Mouse (Mus musculus) ES-Bruce4 (cell line): ENCODE measurements around the gene Nars2. TPM values are rescaled to one million over a fixed set of nuclear protein-coding genes. Genes with fewer than 3 reads are reported as not detected.
A peak's percentile ranks its signal among the peaks of the same experiment; 100 is the strongest.

Experiments
- H3K27ac ChIP-seq: 2 replicates; pipeline ENCODE4 v1.5.1; 2012; ENCODE audit warnings: low read length, inconsistent platforms; ENCODE audit not compliant: insufficient read depth
- H3K27me3 ChIP-seq: 2 replicates; pipeline ENCODE4 v1.6.1; 2012; ENCODE audit warnings: mild to moderate bottlenecking, low read length, inconsistent platforms; ENCODE audit not compliant: control insufficient read depth, poor library complexity, insufficient read depth, severe bottlenecking
- H3K36me3 ChIP-seq: 2 replicates; pipeline ENCODE4 v1.6.1; 2012; ENCODE audit warnings: inconsistent platforms, mild to moderate bottlenecking, low read length, moderate library complexity; ENCODE audit not compliant: control insufficient read depth, poor library complexity, insufficient read depth, severe bottlenecking
- H3K4me1 ChIP-seq: one replicate; pipeline ENCODE4 v1.8.1; 2011; ENCODE audit warnings: low read length; ENCODE audit not compliant: control insufficient read depth, insufficient read depth
- H3K4me3 ChIP-seq: 2 replicates; pipeline ENCODE4 v1.5.1; 2011; ENCODE audit warnings: low read depth, mild to moderate bottlenecking, low read length
- H3K9ac ChIP-seq: 2 replicates; pipeline ENCODE4 v1.6.1; 2012; ENCODE audit warnings: low read depth, mild to moderate bottlenecking, inconsistent platforms; ENCODE audit not compliant: poor library complexity, severe bottlenecking
- H3K9me3 ChIP-seq: replicated peaks from 2 replicates; pipeline ENCODE4 v1.6.1; 2012; ENCODE audit warnings: mild to moderate bottlenecking, low read length, inconsistent platforms; ENCODE audit not compliant: control insufficient read depth, poor library complexity, insufficient read depth, severe bottlenecking
- CTCF ChIP-seq: IDR thresholded peaks from one replicate; pipeline ENCODE4 v1.8.1; 2011; ENCODE audit warnings: low read depth, low read length
- EP300 ChIP-seq: IDR thresholded peaks from 2 replicates; pipeline ENCODE4 v1.6.1; 2011; ENCODE audit warnings: low read depth, low read length; ENCODE audit not compliant: insufficient read depth
- POLR2A ChIP-seq: IDR thresholded peaks from one replicate; pipeline ENCODE4 v1.8.1; 2011; ENCODE audit warnings: low read length; ENCODE audit not compliant: insufficient read depth
- polyA plus RNA-seq: library from polyadenylated mRNA; stranded (reverse); fragments of >200 nt; gene quantifications from 2 replicates; pipeline ENCODE4 v1.2.4, GENCODE M21; 2011; ENCODE audit warnings: low read depth; ENCODE audit not compliant: missing spikeins, insufficient read depth, insufficient read length

The Nars2 gene
- polyA plus RNA-seq, 1 experiment, result 22.5 TPM

GRCm38 (mm10) chr7:96977209-96977608 is 25.9 kb downstream of the Nars2 start:
- TF ChIP-seq EP300 (no peak), CTCF (no peak), POLR2A (no peak)
- no peak overlapping the region for H3K4me3 ChIP-seq
- H3K9me3 ChIP-seq, result no peaks in the 10 kb centered on the region
- H3K9ac ChIP-seq, result no peak overlapping the region
- no peaks in the 10 kb centered on the region for H3K36me3 ChIP-seq
- no peak overlapping the region for H3K27ac ChIP-seq
- no peaks in the 10 kb centered on the region for H3K4me1 ChIP-seq
- no peaks in the 10 kb centered on the region for H3K27me3 ChIP-seq

- Histone ChIP-seq H3K4me1 (no peaks in the 10 kb centered on the region), H3K27me3 (no peaks in the 10 kb centered on the region), H3K9me3 (no peaks in the 10 kb centered on the region), H3K4me3 (no peak overlapping the region), H3K9ac (no peak overlapping the region), H3K27ac (no peak overlapping the region), H3K36me3 (no peaks in the 10 kb centered on the region)
- TF ChIP-seq POLR2A (no peak), CTCF (no peak), EP300 (no peak)
Measured at GRCm38 (mm10) chr7:96981366-96981765, 30.1 kb downstream of the Nars2 start.

- peaks cover 2% of the 10 kb centered on the region for H3K4me1 ChIP-seq
- H3K27ac ChIP-seq, result peak overlapping the region; percentile 62
- H3K27me3 ChIP-seq, result no peaks in the 10 kb centered on the region
- H3K9me3 ChIP-seq, result no peaks in the 10 kb centered on the region
- no peak for TF ChIP-seq EP300
- no peak for TF ChIP-seq CTCF
- TF ChIP-seq POLR2A, result no peak
- no peak overlapping the region for H3K9ac ChIP-seq
- H3K4me3 ChIP-seq, result no peak overlapping the region
- H3K36me3 ChIP-seq, result no peaks in the 10 kb centered on the region
Measured at GRCm38 (mm10) chr7:96983660-96984347, 32.5 kb downstream of the Nars2 start.

- TF ChIP-seq POLR2A (no peak), EP300 (no peak), CTCF (no peak)
- peaks cover 2% of the 10 kb centered on the region for H3K4me1 ChIP-seq
- no peaks in the 10 kb centered on the region for H3K36me3 ChIP-seq
- no peak overlapping the region for H3K4me3 ChIP-seq
- H3K9ac ChIP-seq, result no peak overlapping the region
- no peaks in the 10 kb centered on the region for H3K9me3 ChIP-seq
- no peaks in the 10 kb centered on the region for H3K27me3 ChIP-seq
- H3K27ac ChIP-seq, result no peak overlapping the region
Measured at GRCm38 (mm10) chr7:96985798-96986197, 34.5 kb downstream of the Nars2 start.

- Histone ChIP-seq H3K36me3 (no peaks in the 10 kb centered on the region), H3K4me1 (peaks cover 2% of the 10 kb centered on the region), H3K27me3 (no peaks in the 10 kb centered on the region), H3K9ac (no peak overlapping the region), H3K27ac (no peak overlapping the region), H3K4me3 (no peak overlapping the region), H3K9me3 (no peaks in the 10 kb centered on the region)
- TF ChIP-seq POLR2A (no peak), EP300 (no peak), CTCF (no peak)
Measured at GRCm38 (mm10) chr7:96986795-96987445, 35.6 kb downstream of the Nars2 start.

GRCm38 (mm10) chr7:96987676-96988075 is 36.4 kb downstream of the Nars2 start:
- Histone ChIP-seq H3K9me3 (no peaks in the 10 kb centered on the region), H3K36me3 (no peaks in the 10 kb centered on the region), H3K9ac (no peak overlapping the region), H3K4me1 (peaks cover 2% of the 10 kb centered on the region), H3K27me3 (no peaks in the 10 kb centered on the region), H3K4me3 (no peak overlapping the region), H3K27ac (no peak overlapping the region)
- no peak for TF ChIP-seq EP300
- TF ChIP-seq POLR2A, result no peak
- no peak for TF ChIP-seq CTCF
